Mouse (Mus musculus) forebrain, embryonic 16.5 days (tissue): ENCODE data around the gene Prss34. TPM values are rescaled to one million over a fixed set of nuclear protein-coding genes. Genes with fewer than 3 reads are reported as not detected.

Experiments
- ATAC-seq: fragments of 200-750 bp; cut with Nextera tagmentation; 2 replicates; pipeline ENCODE4 v1.8.0; 2017; ENCODE audit warnings: mild to moderate bottlenecking, moderate library complexity
- H3K27ac ChIP-seq: fragments of 300-500 bp; sonication (generic); 2 replicates; pipeline ENCODE4 v1.5.1; 2014; ENCODE audit warnings: low read length, control low read depth
- H3K27me3 ChIP-seq: fragments of 300-500 bp; sonication (generic); replicated peaks from 2 replicates; pipeline ENCODE4 v1.6.1; 2014; ENCODE audit warnings: low read length; ENCODE audit not compliant: control insufficient read depth, insufficient read depth
- H3K36me3 ChIP-seq: fragments of 300-500 bp; sonication (generic); 2 replicates; pipeline ENCODE4 v1.6.1; 2014; ENCODE audit not compliant: control insufficient read depth, insufficient read depth
- H3K4me1 ChIP-seq: fragments of 300-500 bp; sonication (generic); replicated peaks from 2 replicates; pipeline ENCODE4 v1.6.1; 2014; ENCODE audit warnings: low read length; ENCODE audit not compliant: control insufficient read depth, insufficient read depth
- H3K4me2 ChIP-seq: fragments of 300-500 bp; sonication (generic); 2 replicates; pipeline ENCODE4 v1.6.1; 2014; ENCODE audit warnings: mild to moderate bottlenecking, low read length, control low read depth
- H3K4me3 ChIP-seq: fragments of 300-500 bp; sonication (generic); replicated peaks from 2 replicates; pipeline ENCODE4 v1.5.1; 2014; ENCODE audit warnings: mild to moderate bottlenecking, low read length, control low read depth
- H3K9ac ChIP-seq: fragments of 300-500 bp; sonication (generic); replicated peaks from 2 replicates; pipeline ENCODE4 v1.6.1; 2014; ENCODE audit warnings: low read depth, low read length, control low read depth
- H3K9me3 ChIP-seq: fragments of 300-500 bp; sonication (generic); 2 replicates; pipeline ENCODE4 v1.6.1; 2016; ENCODE audit warnings: low read length; ENCODE audit not compliant: control insufficient read depth
- WGBS: fragments of 180-500 bp; shearing (Covaris S2); extraction: QIAGEN DNeasy Blood & Tissue Kit; methylation state at CpG from one replicate; pipeline ENCODE4 v1.1.7; 2014; 5-methylcytosine and 5-hydroxymethylcytosine counted together
- polyA plus RNA-seq: library from polyadenylated mRNA; unstranded; fragments of >200 nt; fragmentation: Nextera tagmentation; extraction: Ambion mirVana; gene quantifications from 2 replicates; pipeline ENCODE4 v1.2.1, GENCODE M21; 2015

Gene Prss34
- polyA plus RNA-seq, 1 experiment from 2014 or later, result not detected

DNA sequence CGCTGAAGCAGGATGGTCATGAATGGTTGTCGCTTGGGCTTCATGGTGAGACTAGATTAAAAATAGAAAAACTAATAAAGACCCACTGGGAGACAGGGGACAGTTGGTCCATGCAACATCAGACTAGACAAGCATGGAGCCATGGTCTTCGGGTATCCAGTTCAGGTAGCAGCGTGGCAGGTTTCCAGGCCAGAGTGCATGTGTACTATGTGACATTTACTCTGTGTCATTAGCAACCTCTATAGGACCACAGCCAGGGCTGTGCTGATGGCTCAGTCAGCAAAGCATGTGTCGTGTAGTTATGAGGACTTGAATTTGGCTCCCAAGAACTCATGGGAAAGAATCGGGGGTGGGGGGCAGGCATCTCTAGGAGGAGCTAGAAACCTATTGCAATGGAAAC is 41.8 kb downstream of the Prss34 start:
- no peak for ATAC-seq
- H3K4me1 ChIP-seq, result no peaks in the 10 kb centered on the region
- 81% methylated on average over 6 of the region's 6 CpGs for WGBS
- H3K9ac ChIP-seq, result no peak overlapping the region
- no peak overlapping the region for H3K4me3 ChIP-seq
- no peak overlapping the region for H3K27ac ChIP-seq
- H3K9me3 ChIP-seq, result no peaks in the 10 kb centered on the region
- H3K27me3 ChIP-seq, result no peaks in the 10 kb centered on the region
- H3K36me3 ChIP-seq, result no peaks in the 10 kb centered on the region
- H3K4me2 ChIP-seq, result no peak overlapping the region

DNA sequence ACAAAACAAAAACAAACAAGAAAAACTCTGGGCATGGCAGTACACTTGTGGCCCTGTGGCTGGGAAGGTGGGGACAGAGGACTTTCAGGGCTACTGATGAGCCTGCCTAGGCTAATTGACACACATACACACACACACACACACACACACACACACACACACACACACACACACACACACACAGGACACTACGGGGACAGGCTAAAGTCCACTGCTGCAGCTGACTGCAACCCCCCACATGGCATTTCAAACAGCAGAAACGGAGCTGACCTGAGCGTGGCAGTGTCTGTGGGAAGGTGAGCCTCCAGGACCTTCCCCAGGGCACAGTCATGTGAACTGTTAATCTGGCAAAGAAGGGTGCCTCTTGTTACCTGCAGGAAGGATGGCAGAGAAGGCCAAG is 43.3 kb downstream of the Prss34 start:
- Histone ChIP-seq H3K4me1 (no peaks in the 10 kb centered on the region), H3K9me3 (no peaks in the 10 kb centered on the region), H3K27ac (no peak overlapping the region), H3K9ac (no peak overlapping the region), H3K4me2 (no peak overlapping the region), H3K4me3 (no peak overlapping the region), H3K27me3 (no peaks in the 10 kb centered on the region; the same call in 1 of the 2 replicates), H3K36me3 (no peaks in the 10 kb centered on the region)
- ATAC-seq, result no peak
- 63% methylated on average over 3 of the region's 3 CpGs for WGBS

DNA sequence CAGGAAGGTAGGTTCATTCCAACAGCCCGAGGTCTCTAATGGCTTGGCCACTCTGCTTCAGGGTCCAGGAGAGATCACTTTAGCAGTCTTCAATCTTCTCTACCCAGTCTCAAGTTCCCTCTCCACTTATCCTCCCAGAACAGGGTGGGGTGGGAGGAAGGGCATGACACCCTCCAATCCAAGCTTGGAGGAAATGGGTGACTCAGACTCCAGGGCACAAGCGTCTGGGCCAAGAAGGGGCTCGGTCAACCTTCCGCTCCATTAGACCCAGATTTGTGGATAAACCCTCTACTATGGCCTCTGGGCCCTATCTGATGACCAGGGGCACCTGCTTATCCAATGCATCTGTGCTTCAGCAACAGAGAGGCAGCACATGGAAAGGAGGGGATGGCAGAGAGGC is 47.3 kb downstream of the Prss34 start, which contains the start of gene Tpsab1:
TSS of gene Tpsab1 (minus strand) at position 101 of the 400 bp plus-strand sequence.
- no peaks in the 10 kb centered on the region for H3K4me1 ChIP-seq
- no peaks in the 10 kb centered on the region for H3K36me3 ChIP-seq
- no peak for ATAC-seq
- H3K9ac ChIP-seq, result no peak within 1 kb of the TSS
- no peaks in the 10 kb centered on the region for H3K9me3 ChIP-seq
- no peaks in the 10 kb centered on the region; the same call in 1 of the 2 replicates for H3K27me3 ChIP-seq
- 84% methylated on average over 4 of the region's 4 CpGs for WGBS
- H3K4me3 ChIP-seq, result no peak within 1 kb of the TSS
- H3K4me2 ChIP-seq, result no peak within 1 kb of the TSS
- no peak within 1 kb of the TSS for H3K27ac ChIP-seq

Other genes with a start within 250 kb of the Prss34 start
- gene Tmem204, start 214.8 kb upstream of the Prss34 start, polyA plus RNA-seq, result 12.0 and 12.5 TPM in 2 replicates
- gene Telo2, start 182.4 kb upstream of the Prss34 start, polyA plus RNA-seq, result 47.0 and 62.9 TPM in 2 replicates
- gene Ptx4, start 177.6 kb upstream of the Prss34 start, polyA plus RNA-seq, result not detected in 2 replicates
- 30.2 and 34.3 TPM in 2 replicates for gene Clcn7, start 165.0 kb upstream of the Prss34 start, polyA plus RNA-seq
- not detected in 2 replicates for gene Ccdc154, start 135.9 kb upstream of the Prss34 start, polyA plus RNA-seq
- not detected in 2 replicates for gene Gm38655, start 122.9 kb upstream of the Prss34 start, polyA plus RNA-seq
- gene BC003965, start 113.8 kb upstream of the Prss34 start, polyA plus RNA-seq, result 37.2 and 38.4 TPM in 2 replicates
- gene Unkl, start 110.0 kb upstream of the Prss34 start, polyA plus RNA-seq, result 15.0 and 15.2 TPM in 2 replicates
- 83.8 and 99.9 TPM in 2 replicates for gene Gnptg, start 58.3 kb upstream of the Prss34 start, polyA plus RNA-seq
- gene Tsr3, start 58.2 kb upstream of the Prss34 start, polyA plus RNA-seq, result 62.2 and 62.9 TPM in 2 replicates
- gene Baiap3, start 42.0 kb upstream of the Prss34 start, polyA plus RNA-seq, result 7.9 and 22.5 TPM in 2 replicates
- gene Ube2i, start 23.8 kb upstream of the Prss34 start, polyA plus RNA-seq, result 635 and 668 TPM in 2 replicates
- gene Prss28, start 10.3 kb downstream of the Prss34 start, polyA plus RNA-seq, result not detected in 2 replicates
- gene Prss29, start 20.3 kb downstream of the Prss34 start, polyA plus RNA-seq, result not detected in 2 replicates
- not detected in 2 replicates for gene Tpsab1, start 47.2 kb downstream of the Prss34 start, polyA plus RNA-seq
- gene Tpsb2, start 67.9 kb downstream of the Prss34 start, polyA plus RNA-seq, result 0.39 TPM in 1 of 2 replicates, not detected in the other
- gene Tpsg1, start 70.9 kb downstream of the Prss34 start, polyA plus RNA-seq, result 0.36 TPM in 1 of 2 replicates, not detected in the other
- gene Cacna1h, start 135.4 kb downstream of the Prss34 start, polyA plus RNA-seq, result 12.4 and 14.7 TPM in 2 replicates
- 0.80 and 0.88 TPM in 2 replicates for gene Tekt4, start 156.2 kb downstream of the Prss34 start, polyA plus RNA-seq
- gene Sstr5, start 198.9 kb downstream of the Prss34 start, polyA plus RNA-seq, result 0.32 and 0.44 TPM in 2 replicates